Mouse (Mus musculus) inflammation-experienced regulatory T-cells, adult 6 months (primary cell): ENCODE measurements around the gene Ctsl. TPM values are rescaled to one million over a fixed set of nuclear protein-coding genes. Genes with fewer than 3 reads are reported as not detected.
A peak's percentile ranks its signal among the peaks of the same experiment; 100 is the strongest.

Experiments
- ATAC-seq: one replicate; pipeline ENCODE4 v1.8.0; 2017
- polyA plus RNA-seq, 3 experiments: library from polyadenylated mRNA; unstranded; fragments of 100-300 nt; shearing (Covaris generic); gene quantifications; one replicate each; pipeline ENCODE4 v1.2.1; 2017

Ctsl gene
- polyA plus RNA-seq, 3 experiments from 2014 or later, result 2.3 to 10.7 (median 5.8) TPM

DNA sequence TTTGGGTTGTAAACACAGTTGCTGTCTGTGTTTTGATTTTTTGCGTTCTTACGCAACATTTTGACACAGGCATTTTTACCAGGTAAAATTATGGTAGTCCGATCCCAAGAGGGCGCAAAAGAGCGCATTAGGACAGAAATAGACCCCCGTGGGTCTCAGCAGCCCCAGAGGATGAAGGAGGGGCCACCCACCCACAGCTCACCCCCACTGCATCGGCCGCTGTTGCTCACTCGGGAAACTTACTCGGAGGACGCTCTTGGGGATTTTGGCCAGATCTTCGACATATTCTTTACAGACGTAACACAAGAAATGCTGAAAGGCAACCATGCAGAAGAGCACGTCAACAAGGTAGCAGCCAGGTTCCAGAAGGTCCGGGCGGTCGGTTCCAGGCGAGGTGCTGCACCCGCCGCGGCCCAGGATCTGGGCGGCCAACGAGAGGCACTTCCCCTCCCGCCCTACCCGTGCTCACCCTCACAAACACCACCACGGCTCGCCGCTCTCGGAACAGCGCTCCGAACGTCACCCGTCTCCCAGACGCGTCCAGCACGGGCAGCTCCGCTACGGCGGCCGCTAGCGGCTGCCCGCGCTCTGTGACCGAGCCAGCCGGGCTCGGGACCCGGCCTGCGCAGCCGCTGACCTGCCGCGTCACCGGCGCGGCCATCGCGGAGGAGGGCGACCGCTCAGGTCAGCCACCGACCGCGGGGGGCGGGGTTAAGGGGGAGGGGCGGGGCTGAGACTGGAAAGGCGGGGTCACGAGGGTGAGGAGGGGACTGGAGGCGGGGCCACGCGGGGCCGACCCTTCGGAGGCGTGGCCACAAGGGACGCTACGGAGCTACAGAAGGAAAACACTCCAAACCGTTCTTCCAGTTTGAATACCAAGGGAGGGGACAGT lies 58.4 kb downstream of the Ctsl start, which contains the start of gene Aaed1:
Gene Aaed1, minus strand, starts transcription at position 687 of the 892 bp plus-strand sequence.
- ATAC-seq, result peak; percentile 80

DNA sequence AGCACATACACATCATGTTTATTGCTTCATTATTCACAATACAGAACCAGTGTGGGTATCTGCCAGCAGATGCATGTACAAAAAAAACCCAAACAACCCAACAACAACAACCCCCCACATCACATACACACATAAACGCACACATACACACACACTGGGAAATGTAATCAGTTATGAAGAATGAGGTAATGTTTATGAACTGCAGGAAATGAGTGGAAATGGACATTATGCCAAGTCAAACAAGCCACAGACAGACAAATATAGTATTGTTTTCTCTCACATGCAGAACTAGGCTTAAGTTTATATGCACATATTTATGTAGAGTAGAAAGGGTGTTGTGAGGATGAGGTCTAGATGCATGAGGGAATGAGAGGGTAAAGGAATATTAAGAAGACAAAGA lies 59.4 kb downstream of the Ctsl start:
- no peak for ATAC-seq

DNA sequence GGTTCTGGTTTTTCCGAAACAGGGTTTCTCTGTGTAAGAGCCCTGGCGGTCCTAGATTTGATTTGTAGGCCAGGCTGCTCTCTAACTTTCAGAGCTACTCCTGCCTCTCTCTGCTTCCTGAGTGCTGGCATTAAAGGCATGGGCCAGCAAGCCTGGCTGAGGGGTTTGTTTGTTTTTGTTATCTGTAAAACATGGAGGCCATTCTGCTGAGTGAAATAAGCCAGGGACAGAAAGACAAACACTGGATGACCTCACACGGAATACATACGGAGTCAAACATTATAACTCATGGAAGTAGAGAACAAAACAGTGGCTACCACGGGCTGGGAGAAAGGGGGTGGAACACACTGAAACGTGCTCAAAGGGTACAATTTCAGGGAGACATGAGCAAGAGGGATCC lies 60.1 kb downstream of the Ctsl start:
- no peak for ATAC-seq

DNA sequence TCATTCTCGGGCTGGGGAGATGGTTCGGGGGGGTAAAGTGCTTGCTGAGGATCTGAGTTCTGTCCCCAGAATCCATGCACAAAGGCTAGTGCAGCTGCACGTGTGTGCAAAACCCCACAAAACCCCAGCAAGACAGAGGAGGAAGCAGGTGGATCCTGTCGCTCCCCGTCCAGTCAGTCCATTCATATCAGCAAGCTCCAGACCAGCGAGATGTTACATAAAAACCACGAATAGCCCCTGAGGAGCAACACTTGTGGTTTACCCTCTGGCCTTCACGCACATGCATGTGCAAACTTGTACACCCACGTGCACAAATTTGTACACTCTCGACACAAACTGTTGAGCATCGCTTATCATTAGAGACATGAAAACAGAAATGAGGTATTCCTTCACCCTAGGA lies 60.8 kb downstream of the Ctsl start:
- ATAC-seq, result no peak

Other genes starting within 250 kb of the Ctsl start
- 10 to 100 TPM; 42.2 to 65.3 (median 46.6) TPM for gene Slc35d2, start 241.5 kb downstream of the Ctsl start, polyA plus RNA-seq
- 10 to 100 TPM; 11.3 to 16.4 (median 12.4) TPM for gene Zfp367, start 217.7 kb downstream of the Ctsl start, polyA plus RNA-seq
- gene Habp4, start 209.1 kb downstream of the Ctsl start, polyA plus RNA-seq, result 1 to 10 TPM; 3.9 to 5.7 (median 5.3) TPM
- 10 to 100 TPM in 1 of 3 experiments, 1 to 10 TPM in 2; 6.5 to 14.2 (median 9.1) TPM for gene Cdc14b, start 95.6 kb downstream of the Ctsl start, polyA plus RNA-seq
- 10 to 100 TPM in 2 of 3 experiments, 1 to 10 TPM in 1; 9.4 to 10.2 (median 10.0) TPM for gene Aaed1, start 58.2 kb downstream of the Ctsl start, polyA plus RNA-seq
- gene Cdk20, start 61.4 kb upstream of the Ctsl start, polyA plus RNA-seq, result 1 to 10 TPM; 1.1 to 5.9 (median 3.5) TPM
- gene Fam240b, start 126.9 kb upstream of the Ctsl start, polyA plus RNA-seq, result not detected